Mouse (Mus musculus) megakaryocyte, adult 5-6 weeks (primary cell): Measurements from ENCODE around the gene Snrpc. TPM values are rescaled to one million over a fixed set of nuclear protein-coding genes. Genes with fewer than 3 reads are reported as not detected.

Experiments
- ATAC-seq: 2 replicates; pipeline ENCODE4 v1.8.0; 2016; ENCODE audit warnings: mild to moderate bottlenecking, inconsistent platforms; ENCODE audit not compliant: poor library complexity, severe bottlenecking
- total RNA-seq, 2 experiments: library from RNA; stranded (forward) in 1 of 2; stranded (reverse) in 1 of 2; fragments of 153-499, 151-499 nt in 1 of 2; fragments of 221-1000, 200-1000 nt in 1 of 2; gene quantifications; 2 replicates each; pipeline versions ENCODE4 v1.2.3 to v1.2.4; 2015 to 2017

Gene Snrpc
- total RNA-seq, 2 experiments from 2014 or later = 98.6 to 136 TPM

DNA sequence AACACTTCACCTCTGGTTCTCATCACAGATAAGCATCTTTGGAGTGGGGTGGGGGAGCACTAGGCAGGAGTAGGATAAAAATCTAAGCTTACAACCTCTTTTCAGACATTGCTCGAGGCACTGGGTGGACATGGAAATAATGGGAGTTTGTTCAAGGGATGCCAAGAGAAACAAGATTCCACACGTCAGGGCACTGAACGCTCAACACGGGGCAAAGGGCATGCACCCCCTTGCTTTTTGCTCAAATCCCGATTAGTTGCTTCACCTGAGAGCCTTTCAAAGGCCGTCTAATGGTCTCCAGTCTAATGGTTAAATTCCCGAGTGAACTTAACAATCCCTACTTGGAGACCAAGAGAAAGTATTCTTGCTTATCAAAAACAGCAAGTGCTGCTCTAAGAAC is 18.9 kb upstream of the Snrpc start:
- ATAC-seq = no peak

- ATAC-seq = no peak
Measured at GRCm38 (mm10) chr17:27819521-27819970, 18.4 kb upstream of the Snrpc start.

GRCm38 (mm10) chr17:27819971-27820567 is 17.9 kb upstream of the Snrpc start:
- peak; percentile 15 for ATAC-seq

DNA sequence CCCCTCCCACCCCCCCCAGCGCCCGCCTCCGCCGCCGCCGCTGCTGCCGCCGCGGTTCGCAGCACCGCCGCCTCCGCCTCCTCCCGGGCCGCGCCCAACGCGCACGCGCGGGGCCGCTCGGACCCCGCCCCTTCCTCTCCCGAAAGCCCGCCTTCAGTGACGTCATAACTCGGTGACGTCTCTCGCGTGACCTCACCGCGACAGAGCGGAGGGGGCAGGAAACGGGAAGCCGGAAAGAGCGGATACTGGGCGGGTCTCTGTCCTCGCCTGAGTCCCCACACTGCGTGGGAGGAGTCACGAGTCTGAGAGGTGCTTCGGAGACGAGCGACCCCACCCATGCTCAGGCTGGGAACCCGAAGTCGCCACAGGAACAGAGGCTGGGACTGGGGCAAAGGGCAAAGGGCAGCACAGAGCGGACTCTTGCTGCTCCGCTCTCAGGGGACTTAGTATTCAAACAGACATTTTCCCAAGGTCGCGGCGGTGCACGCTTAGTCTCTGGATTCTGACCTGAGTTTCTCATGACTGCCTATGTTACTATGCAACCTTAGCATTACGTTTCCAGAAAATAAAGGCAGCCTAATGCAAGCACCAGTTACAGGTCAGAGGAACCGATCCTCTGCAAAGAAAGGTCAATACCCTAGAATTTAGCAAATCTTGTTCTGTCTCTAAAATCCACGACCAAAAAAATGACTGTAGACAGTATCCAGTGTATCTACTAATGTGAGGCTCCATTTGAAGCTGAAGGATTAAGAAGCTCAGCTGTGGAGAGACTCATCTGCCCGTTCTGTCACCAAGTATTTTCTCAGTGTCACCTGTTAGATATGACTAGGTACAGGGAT is 17.2 kb upstream of the Snrpc start, which contains the start of gene D17Wsu92e:
Gene D17Wsu92e (minus strand): TSS at position 81 of the 839 bp plus-strand sequence.
- peak; percentile 90 for ATAC-seq

- no peak for ATAC-seq
Measured at GRCm38 (mm10) chr17:27821407-27822338, 16.3 kb upstream of the Snrpc start.

DNA sequence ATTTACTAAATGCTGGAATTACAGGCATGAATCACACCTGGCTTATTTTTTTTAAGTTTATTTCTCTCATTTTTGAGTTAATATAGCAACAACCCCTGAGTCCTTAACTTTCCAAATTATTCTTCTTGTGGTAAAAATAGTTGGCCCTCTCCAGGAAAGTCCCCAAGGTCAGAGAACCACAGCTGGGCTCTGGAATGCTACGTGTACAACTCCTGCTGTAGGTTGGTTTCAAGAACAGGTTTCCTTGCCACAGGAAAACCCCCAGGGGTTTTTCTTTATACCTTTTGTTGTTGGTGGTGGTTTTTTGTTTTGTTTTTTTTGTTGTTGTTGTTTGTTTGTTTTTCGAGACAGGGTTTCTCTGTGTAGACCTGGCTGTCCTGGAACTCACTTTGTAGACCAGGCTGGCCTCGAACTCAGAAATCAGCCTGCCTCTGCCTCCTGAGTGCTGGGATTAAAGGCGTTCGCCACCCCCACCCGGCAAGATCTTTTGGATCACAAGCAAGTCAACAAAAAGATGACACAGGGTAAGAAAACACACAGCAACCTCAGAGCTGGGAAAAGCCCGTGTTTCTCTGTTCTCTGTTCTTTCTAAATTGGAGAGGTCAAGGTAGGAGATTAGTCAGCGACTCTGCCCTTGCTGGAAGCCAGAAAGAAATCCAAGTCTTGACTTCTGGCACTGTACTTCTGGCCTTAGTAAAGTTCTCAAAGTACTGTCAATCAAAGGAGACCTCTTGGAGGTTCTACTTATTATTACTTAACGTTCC is 14.6 kb upstream of the Snrpc start:
- no peak for ATAC-seq

DNA sequence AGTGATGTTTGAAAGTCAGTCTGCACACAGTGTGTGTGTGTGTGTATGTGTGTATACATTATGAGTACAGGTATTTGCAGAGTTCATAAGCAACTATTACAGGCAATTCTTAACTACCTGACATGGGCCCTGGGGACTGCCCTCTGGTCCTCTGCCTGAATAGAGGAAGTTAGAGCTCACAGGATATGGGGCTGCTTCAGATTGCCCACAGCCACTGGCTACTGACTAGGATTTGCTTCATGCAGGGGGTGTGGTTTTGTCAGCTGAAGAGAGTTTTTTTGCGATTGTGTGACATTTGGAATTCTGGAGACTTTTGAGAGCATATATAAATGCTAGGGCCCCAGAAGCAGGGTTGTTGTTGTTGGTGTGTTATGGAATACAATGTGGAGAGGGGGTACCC is 13.0 kb upstream of the Snrpc start:
- peak; percentile 43 for ATAC-seq

DNA sequence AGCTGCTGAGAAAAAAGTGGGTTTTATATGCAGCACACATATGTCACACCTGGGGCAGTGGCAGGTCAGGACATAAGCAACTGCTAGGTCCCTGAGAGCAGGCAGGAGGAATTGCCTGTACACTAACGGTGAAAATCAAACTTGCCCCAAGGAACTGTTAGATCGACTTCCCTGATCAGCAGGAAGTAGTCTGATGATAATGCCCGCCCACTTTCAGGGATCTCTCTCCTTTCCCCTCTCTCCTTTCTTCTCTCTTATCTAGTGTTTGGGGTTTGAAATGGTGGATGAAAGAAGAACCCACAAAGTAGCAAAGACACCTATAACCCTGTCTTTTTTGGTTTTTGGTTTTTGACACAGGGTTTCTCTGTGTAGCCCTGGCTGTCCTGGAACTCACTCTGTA is 12.4 kb upstream of the Snrpc start:
- ATAC-seq = no peak

DNA sequence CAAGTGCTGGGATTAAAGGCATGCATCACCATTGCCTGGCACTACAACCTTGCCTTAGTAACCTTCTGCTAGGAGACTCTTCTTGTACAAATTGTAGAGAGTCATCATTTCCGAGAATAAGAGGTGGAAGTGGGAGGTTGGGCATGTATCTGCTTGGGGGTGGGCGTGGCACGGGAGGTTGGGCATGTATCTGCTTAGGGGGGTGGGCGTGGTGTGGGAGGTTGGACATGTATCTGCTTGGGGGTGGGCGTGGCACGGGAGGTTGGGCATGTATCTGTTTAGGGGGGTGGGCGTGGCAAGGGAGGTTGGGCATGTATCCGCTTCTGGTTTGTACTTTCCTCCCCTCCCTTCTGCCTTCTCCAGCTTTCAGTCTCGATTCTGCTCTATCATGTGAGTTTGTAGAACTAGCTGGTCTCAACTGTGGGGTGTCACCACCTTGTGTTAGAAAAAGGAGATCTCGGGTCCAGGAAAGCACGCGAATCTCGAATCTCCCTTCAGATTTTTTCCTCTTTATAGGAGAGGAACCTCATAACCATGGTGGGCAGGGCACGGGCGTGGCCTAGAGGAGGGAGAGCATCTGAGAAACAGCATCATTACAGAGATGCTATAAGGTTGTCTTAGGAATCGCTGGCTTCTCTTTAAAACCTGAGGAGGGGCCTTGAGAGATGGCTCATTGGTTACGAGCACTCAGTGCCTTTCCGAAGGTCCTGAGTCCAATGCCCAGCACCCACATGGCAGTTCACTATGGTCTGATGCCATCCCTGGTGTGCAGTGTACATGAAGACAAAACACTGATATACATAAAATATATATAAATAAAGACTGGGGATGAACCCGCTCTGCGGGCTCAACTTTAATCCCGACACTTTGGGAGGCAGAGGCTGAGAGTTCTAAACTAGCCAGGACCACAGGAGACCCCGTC is 11.7 kb upstream of the Snrpc start:
- ATAC-seq = peak; percentile 93

DNA sequence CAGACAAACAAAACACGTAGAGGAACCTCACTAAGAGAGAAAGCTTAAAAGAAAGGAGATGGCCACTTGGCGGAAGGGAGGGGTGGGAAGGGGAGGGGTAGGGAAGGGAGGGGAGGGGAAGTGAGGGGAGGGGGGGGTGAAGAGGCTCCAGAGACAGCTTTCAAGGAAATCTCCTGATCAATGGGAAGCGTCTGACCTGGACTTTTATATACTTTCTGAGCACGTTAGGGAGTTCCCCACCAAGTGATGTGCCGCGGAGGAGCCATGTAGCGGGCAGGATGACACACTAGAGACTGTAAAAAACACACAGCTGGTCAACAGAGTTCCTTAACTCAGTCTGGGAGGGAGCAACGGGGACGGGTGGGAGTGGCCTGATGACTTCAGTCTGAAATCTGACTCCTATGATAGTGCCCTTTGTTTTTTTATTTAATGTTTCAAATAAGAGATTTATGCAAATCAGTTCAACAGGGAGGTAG is 11.0 kb upstream of the Snrpc start:
- ATAC-seq = no peak

GRCm38 (mm10) chr17:27827511-27827910 is 10.4 kb upstream of the Snrpc start:
- ATAC-seq = no peak

GRCm38 (mm10) chr17:27830411-27830810 is 7.5 kb upstream of the Snrpc start:
- no peak for ATAC-seq

DNA sequence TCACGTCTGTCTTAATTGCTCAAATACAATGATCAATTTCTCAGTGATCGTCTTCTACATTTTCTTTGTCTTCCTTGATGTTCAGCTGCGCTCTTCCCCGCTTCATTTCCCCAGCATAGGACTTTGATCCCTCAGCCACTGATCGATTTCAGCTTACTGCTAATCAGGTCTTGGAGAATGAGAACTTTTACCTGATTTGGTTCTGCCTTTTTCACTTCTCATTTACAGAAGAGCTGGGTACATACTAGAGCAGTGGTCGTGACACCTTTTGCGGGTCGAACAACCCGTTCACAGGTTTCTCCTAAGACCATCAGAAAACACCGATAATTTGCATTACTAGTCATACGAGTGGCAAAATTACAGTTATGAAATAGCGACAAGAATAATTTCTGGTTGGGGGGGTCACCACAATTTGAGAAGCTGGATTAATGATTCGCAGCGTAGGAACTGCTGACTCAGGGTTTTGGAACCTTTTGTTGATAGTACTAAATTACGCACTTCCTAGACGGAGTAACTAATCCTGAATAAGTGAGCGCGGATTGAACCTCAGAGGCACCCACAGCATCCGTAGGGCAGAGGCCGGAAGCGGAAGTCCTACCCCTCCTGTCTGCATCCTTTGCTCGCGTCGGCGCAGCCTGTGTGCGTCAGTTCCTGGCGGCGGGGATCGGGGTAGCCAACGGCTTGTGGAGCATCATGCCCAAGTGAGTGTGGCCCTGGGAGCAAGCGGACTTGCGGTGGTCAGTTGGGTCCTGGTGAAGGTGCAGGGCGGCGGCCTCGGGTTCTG is 1.7 kb downstream of the Snrpc start:
- ATAC-seq = peak; percentile 100

GRCm38 (mm10) chr17:27848351-27848750 is 10.4 kb downstream of the Snrpc start:
- ATAC-seq = no peak

- 0 out of 2 replicates have a peak, but pooled peaks have one; percentile 49 for ATAC-seq
Measured at GRCm38 (mm10) chr17:27851076-27851475, 13.1 kb downstream of the Snrpc start.

DNA sequence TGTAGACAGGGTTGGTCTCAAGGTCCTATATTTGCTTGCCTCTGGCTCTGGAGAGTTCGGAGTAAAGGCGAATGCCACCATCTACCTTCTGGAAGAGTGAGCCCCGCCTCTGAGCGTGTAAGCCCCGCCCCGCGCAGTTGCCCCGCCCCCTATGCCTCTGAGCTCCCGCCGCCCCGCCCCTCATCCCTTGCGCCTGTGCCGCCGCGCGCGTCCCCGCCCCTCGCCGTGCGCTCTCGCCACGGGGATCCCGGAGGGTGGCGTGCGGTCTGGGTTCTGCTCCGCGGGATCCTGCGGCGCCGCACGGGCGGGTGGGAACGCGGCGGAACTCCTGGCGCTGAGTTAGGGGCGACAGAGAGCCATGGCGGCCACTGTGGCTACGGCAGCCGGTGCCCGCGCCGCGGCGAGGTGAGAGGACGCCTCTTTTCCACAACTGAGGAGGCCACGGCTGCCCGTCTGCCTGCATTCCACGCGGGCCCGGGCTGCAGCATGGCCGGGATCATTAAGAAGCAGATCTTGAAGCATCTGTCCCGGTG is 18.4 kb downstream of the Snrpc start, which contains the start of gene Uhrf1bp1:
Gene Uhrf1bp1 (plus strand): TSS at position 177 of the 533 bp plus-strand sequence.
- ATAC-seq = peak; percentile 87

DNA sequence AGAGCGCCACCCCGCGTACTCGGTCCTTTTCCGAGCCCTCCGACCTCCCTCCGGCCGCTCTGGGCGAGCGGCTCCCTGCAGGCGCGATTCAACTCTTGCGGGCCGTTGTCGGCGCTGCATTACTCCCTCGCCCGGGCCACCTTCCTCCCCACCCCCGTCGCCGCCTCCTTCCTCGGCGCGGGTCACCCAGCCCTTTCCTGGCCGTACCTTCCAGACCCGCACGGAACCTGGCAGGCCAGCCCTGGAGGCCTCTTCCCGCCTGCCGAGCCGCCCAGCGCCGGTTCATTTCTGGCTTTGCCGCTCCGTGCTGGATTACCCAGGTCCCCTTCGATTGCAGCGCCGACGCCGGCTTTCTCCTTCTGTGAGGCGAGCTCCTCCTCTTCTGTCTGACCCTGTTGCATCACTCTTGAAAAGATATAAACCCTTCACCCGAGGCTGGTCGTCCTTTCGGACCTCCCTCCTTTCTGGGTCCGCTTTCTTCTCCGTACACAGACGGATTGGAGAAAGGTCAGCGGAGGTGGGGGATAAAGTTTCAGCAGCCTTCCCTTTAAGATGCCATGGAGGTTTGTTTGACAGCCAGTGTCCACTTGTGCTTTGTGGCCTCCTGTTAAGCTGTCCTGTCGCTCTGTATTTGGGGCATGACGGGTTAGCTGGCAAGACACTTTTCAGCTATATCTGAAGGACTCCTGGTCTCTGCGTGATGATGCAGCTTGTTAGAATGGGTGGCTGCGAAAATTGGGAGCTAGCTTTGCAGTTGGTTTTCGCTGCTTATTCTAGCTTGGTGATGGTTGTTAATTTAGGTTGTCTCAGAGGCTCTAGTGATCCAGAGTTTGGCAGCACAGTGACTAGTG is 19.1 kb downstream of the Snrpc start:
- ATAC-seq = peak; percentile 41
